Mouse (Mus musculus) intestine, embryonic 16.5 days (tissue): ENCODE measurements around the gene Gm20388. TPM values are rescaled to one million over a fixed set of nuclear protein-coding genes. Genes with fewer than 3 reads are reported as not detected.

Source experiments
- ATAC-seq: fragments of 200-750 bp; cut with Nextera tagmentation; 2 replicates; pipeline ENCODE4 v1.8.0; 2017; ENCODE audit warnings: moderate TSS enrichment, moderate library complexity
- H3K27ac ChIP-seq: fragments of 300-500 bp; sonication (generic); 2 replicates; pipeline ENCODE4 v1.5.1; 2014; ENCODE audit warnings: mild to moderate bottlenecking, low read length
- H3K27me3 ChIP-seq: fragments of 300-500 bp; sonication (generic); replicated peaks from 2 replicates; pipeline ENCODE4 v1.6.1; 2014; ENCODE audit warnings: low read length, control low read depth, mixed read lengths; ENCODE audit not compliant: control insufficient read depth, insufficient read depth
- H3K36me3 ChIP-seq: fragments of 300-500 bp; sonication (generic); 2 replicates; pipeline ENCODE4 v1.6.1; 2014; ENCODE audit warnings: low read length, control low read depth; ENCODE audit not compliant: control insufficient read depth, insufficient read depth
- H3K4me1 ChIP-seq: fragments of 300-500 bp; sonication (generic); 2 replicates; pipeline ENCODE4 v1.6.1; 2014; ENCODE audit warnings: low read length, control low read depth, mixed read lengths; ENCODE audit not compliant: control insufficient read depth, insufficient read depth
- H3K4me2 ChIP-seq: fragments of 300-500 bp; sonication (generic); 2 replicates; pipeline ENCODE4 v1.6.1; 2014; ENCODE audit warnings: low read depth, low read length, control low read depth
- H3K4me3 ChIP-seq: fragments of 300-500 bp; sonication (generic); 2 replicates; pipeline ENCODE4 v1.5.1; 2014; ENCODE audit warnings: mild to moderate bottlenecking, low read length
- H3K9ac ChIP-seq: fragments of 300-500 bp; sonication (generic); 2 replicates; pipeline ENCODE4 v1.6.1; 2014; ENCODE audit warnings: low read depth, low read length
- H3K9me3 ChIP-seq: fragments of 300-500 bp; sonication (generic); 2 replicates; pipeline ENCODE4 v1.6.1; 2016; ENCODE audit warnings: low read length, control low read depth; ENCODE audit not compliant: control insufficient read depth
- WGBS: fragments of 180-500 bp; shearing (Covaris S2); extraction: QIAGEN DNeasy Blood & Tissue Kit; methylation state at CpG from one replicate; pipeline ENCODE4 v1.1.7; 2014; 5-methylcytosine and 5-hydroxymethylcytosine counted together
- polyA plus RNA-seq: library from polyadenylated mRNA; unstranded; fragments of >200 nt; fragmentation: Nextera tagmentation; extraction: Ambion mirVana; gene quantifications from 2 replicates; pipeline ENCODE4 v1.2.1, GENCODE M21; 2015

Gm20388 gene
- polyA plus RNA-seq, 1 experiment from 2014 or later: 5.8 TPM

- Histone ChIP-seq H3K4me3 (peak within 1 kb of the TSS; percentile 50), H3K27me3 (peaks cover 57% of the 10 kb centered on the region), H3K36me3 (no peaks in the 10 kb centered on the region), H3K4me2 (peak within 1 kb of the TSS; percentile 73), H3K9ac (no peak within 1 kb of the TSS), H3K27ac (no peak within 1 kb of the TSS), H3K9me3 (no peaks in the 10 kb centered on the region), H3K4me1 (peaks cover 7% of the 10 kb centered on the region)
- no peak for ATAC-seq
- WGBS: 9% methylated on average over 12 of the region's 12 CpGs
Measured at GRCm38 (mm10) chr8:121729323-121729722, 1818.7 kb downstream of the Gm20388 start, which contains the start of gene Jph3. TSS of gene Jph3 (plus strand) at chr8:121729623.

- H3K4me1 ChIP-seq: peaks cover 7% of the 10 kb centered on the region
- WGBS: under 1% methylated on average over 37 of the region's 54 CpGs
- H3K27ac ChIP-seq: no peak overlapping the region
- no peak overlapping the region for H3K9ac ChIP-seq
- peaks cover 57% of the 10 kb centered on the region for H3K27me3 ChIP-seq
- no peaks in the 10 kb centered on the region for H3K9me3 ChIP-seq
- H3K4me3 ChIP-seq: peak overlapping the region; percentile 50
- no peak for ATAC-seq
- peak overlapping the region; percentile 73 for H3K4me2 ChIP-seq
- H3K36me3 ChIP-seq: no peaks in the 10 kb centered on the region
Measured at GRCm38 (mm10) chr8:121729754-121730153, 1819.1 kb downstream of the Gm20388 start.

DNA sequence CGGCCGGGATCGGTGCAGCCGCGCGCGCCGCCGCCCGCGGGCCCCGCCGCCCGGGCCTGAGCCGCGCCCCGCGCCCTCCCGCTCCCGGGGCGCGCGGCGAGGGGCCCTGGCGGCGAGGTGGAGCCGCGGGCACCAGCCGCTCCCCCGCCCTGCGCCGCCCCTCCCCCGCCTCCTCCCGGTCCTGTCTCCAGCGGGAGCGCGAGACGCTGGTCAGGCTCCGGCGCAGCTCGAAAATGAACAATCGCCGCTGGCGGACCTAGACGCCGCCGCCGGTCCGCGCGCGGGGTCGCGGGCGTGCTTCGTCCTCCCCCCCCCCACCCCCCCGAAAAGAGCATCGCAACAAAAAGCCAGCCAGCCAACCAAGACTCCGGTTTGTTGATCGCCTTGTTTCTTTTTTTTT lies 1819.5 kb downstream of the Gm20388 start:
- Histone ChIP-seq H3K27me3 (peaks cover 57% of the 10 kb centered on the region), H3K4me3 (peak overlapping the region; percentile 50), H3K27ac (no peak overlapping the region), H3K9me3 (no peaks in the 10 kb centered on the region), H3K4me1 (peaks cover 7% of the 10 kb centered on the region), H3K36me3 (no peaks in the 10 kb centered on the region), H3K9ac (no peak overlapping the region), H3K4me2 (peak overlapping the region; percentile 73)
- ATAC-seq: peak; percentile 16; the same call in 1 of the 2 replicates
- 1% methylated on average over 48 of the region's 60 CpGs for WGBS

GRCm38 (mm10) chr8:121730646-121731045 lies 1820.0 kb downstream of the Gm20388 start:
- Histone ChIP-seq H3K36me3 (no peaks in the 10 kb centered on the region), H3K9ac (no peak overlapping the region), H3K4me3 (peak overlapping the region; percentile 50), H3K27ac (no peak overlapping the region), H3K9me3 (no peaks in the 10 kb centered on the region), H3K4me1 (peaks cover 7% of the 10 kb centered on the region), H3K27me3 (peaks cover 57% of the 10 kb centered on the region), H3K4me2 (peak overlapping the region; percentile 73)
- WGBS: under 1% methylated on average over 37 of the region's 37 CpGs
- no peak for ATAC-seq

- no peak overlapping the region for H3K27ac ChIP-seq
- no peaks in the 10 kb centered on the region for H3K36me3 ChIP-seq
- H3K9me3 ChIP-seq: no peaks in the 10 kb centered on the region
- H3K27me3 ChIP-seq: peaks cover 57% of the 10 kb centered on the region
- H3K9ac ChIP-seq: no peak overlapping the region
- peaks cover 7% of the 10 kb centered on the region for H3K4me1 ChIP-seq
- H3K4me2 ChIP-seq: peak overlapping the region; percentile 73; the same call in 1 of the 2 replicates
- 4% methylated on average over 11 of the region's 11 CpGs for WGBS
- ATAC-seq: no peak
- H3K4me3 ChIP-seq: peak overlapping the region; percentile 50; the same call in 1 of the 2 replicates
Measured at GRCm38 (mm10) chr8:121731060-121731459, 1820.4 kb downstream of the Gm20388 start.

GRCm38 (mm10) chr8:121731471-121732333 lies 1821.1 kb downstream of the Gm20388 start:
- Histone ChIP-seq H3K27ac (no peak overlapping the region), H3K36me3 (no peaks in the 10 kb centered on the region), H3K4me3 (peak overlapping the region; percentile 50; the same call in 1 of the 2 replicates), H3K9me3 (no peaks in the 10 kb centered on the region), H3K27me3 (peaks cover 57% of the 10 kb centered on the region), H3K4me1 (peaks cover 7% of the 10 kb centered on the region), H3K9ac (no peak overlapping the region), H3K4me2 (no peak overlapping the region)
- 5% methylated on average over 26 of the region's 26 CpGs for WGBS
- no peak for ATAC-seq

- no peak overlapping the region for H3K27ac ChIP-seq
- no peak for ATAC-seq
- no peak overlapping the region for H3K9ac ChIP-seq
- H3K4me3 ChIP-seq: no peak overlapping the region
- 60% methylated on average over 4 of the region's 4 CpGs for WGBS
- H3K4me2 ChIP-seq: no peak overlapping the region
- H3K36me3 ChIP-seq: no peaks in the 10 kb centered on the region
- H3K4me1 ChIP-seq: peaks cover 7% of the 10 kb centered on the region
- H3K9me3 ChIP-seq: no peaks in the 10 kb centered on the region
- H3K27me3 ChIP-seq: peaks cover 57% of the 10 kb centered on the region
Measured at GRCm38 (mm10) chr8:121732334-121732665, 1821.7 kb downstream of the Gm20388 start.

DNA sequence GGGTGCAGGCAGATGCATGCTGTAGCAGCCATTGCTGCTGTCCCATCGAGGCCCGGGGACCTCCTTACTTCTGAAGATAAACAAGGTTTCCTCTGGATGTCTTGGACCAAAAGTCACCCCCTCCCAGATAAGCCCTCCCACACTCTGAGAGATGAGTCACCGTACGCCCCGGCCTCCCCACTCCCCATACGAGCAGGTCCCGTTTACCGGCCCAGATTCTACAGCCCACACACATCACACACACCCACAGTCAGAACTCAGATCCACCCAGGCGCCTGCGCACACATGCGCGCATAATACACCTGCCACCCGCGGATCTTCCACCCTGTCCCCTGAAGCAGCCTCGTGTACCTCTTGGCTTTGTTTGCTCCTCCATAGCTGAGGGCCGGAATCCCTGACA lies 1823.6 kb downstream of the Gm20388 start:
- H3K4me3 ChIP-seq: no peak overlapping the region
- peaks cover 41% of the 10 kb centered on the region for H3K27me3 ChIP-seq

GRCm38 (mm10) chr8:121736236-121736635 lies 1825.6 kb downstream of the Gm20388 start:
- no peak overlapping the region for H3K9ac ChIP-seq
- H3K27me3 ChIP-seq: peaks cover 21% of the 10 kb centered on the region
- no peak overlapping the region for H3K4me3 ChIP-seq
- 11% methylated on average over 7 of the region's 7 CpGs for WGBS
- ATAC-seq: no peak
- H3K9me3 ChIP-seq: no peaks in the 10 kb centered on the region
- no peak overlapping the region for H3K27ac ChIP-seq
- H3K36me3 ChIP-seq: no peaks in the 10 kb centered on the region
- H3K4me1 ChIP-seq: no peaks in the 10 kb centered on the region
- no peak overlapping the region for H3K4me2 ChIP-seq

More for the DNA sequence above, 1823.6 kb downstream of the Gm20388 start:
- Histone ChIP-seq H3K36me3 (no peaks in the 10 kb centered on the region), H3K27ac (no peak overlapping the region), H3K4me1 (peaks cover 7% of the 10 kb centered on the region), H3K9me3 (no peaks in the 10 kb centered on the region), H3K4me2 (no peak overlapping the region), H3K9ac (no peak overlapping the region)
- no peak for ATAC-seq
- WGBS: 83% methylated on average over 16 of the region's 16 CpGs
